ENCODE assay signal across 8 mouse cellular contexts in the genomic region with DNA sequence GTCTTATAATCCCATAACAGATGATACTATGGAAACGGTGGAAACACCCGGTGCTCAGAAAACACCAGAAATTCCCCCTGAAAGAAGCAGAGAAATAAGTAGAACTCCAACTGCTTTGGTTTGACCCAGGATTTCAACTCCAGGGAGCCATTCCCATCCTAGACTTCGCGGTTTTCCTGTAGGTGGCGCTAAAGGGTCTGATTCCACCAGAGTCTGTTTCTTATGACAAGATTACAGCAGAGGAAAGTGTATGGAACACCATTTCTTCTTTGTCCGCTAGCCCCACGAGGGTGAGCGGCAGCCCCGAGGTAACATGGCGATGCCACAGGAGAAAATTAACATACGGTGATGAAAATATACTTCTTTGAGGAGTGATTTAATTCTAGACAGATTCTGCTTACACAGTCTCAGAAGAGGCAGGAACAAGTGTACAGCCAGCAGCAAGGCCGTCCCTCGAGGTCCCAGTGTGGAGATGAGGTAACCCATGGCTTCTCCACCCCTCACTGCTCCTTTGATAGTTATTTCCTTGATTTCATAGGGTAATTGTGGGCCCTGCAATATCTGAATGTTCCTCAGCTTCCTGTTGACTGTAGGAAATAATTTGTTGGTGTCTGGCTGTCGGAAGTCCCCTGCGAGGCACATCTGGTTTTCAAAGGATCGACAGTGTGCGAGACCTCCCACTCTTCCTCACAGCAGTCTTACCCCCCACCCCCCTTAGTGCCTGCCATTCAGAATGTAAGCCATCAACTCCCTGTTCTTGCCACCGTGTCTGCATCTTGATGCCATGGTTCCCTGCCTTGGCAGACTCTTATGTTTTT. TPM values are rescaled to one million over a fixed set of nuclear protein-coding genes. Genes with fewer than 3 reads are reported as not detected.
DNase-seq lines count a peak whose midpoint lies in the region; ATAC-seq and TF ChIP-seq lines count a peak whose summit lies in the region.

No protein-coding gene starts in this region.

- no peaks in the 10 kb centered on the region for H3K36me3 ChIP-seq in G1E (replicated peaks)
- no peaks in the 10 kb centered on the region for H3K36me3 ChIP-seq in hindbrain, embryonic 10.5 days

- H3K9me3 ChIP-seq in G1E (replicated peaks) = no peaks in the 10 kb centered on the region
- no peaks in the 10 kb centered on the region for H3K9me3 ChIP-seq in hindbrain, embryonic 10.5 days

- peaks cover 7% of the 10 kb centered on the region for H3K4me1 ChIP-seq in G1E (ENCODE audit: insufficient read depth, low read depth, low read length)
- H3K4me1 ChIP-seq in hindbrain, embryonic 10.5 days (replicated peaks) = no peaks in the 10 kb centered on the region; the same call in 1 of the 2 replicates

- H3K27me3 ChIP-seq in G1E (ENCODE audit: insufficient read depth, low read length) = peaks cover 9% of the 10 kb centered on the region
- H3K27me3 ChIP-seq in hindbrain, embryonic 10.5 days (ENCODE audit: insufficient read depth, poor library complexity, severe bottlenecking) = peaks cover 12% of the 10 kb centered on the region; the same call in 1 of the 2 replicates

- peak overlapping the region; percentile 26; the same call in 1 of the 2 replicates for H3K27ac ChIP-seq in hindbrain, embryonic 10.5 days
- no peak overlapping the region for H3K27ac ChIP-seq in layer of hippocampus, adult 2 months

- H3K4me3 ChIP-seq in G1E (ENCODE audit: low read depth, low read length) = no peak overlapping the region
- no peak overlapping the region for H3K4me3 ChIP-seq in hindbrain, embryonic 10.5 days
- no peak overlapping the region for H3K4me3 ChIP-seq in layer of hippocampus, adult 2 months

- DNase-seq in G1E (ENCODE audit: low spot score) = peak; percentile 50
- DNase-seq in cerebellum, adult 11-12 months = peak; percentile 60
- peak; percentile 79 for DNase-seq in hindbrain, embryonic 10.5 days (ENCODE audit: low spot score)
- DNase-seq in layer of hippocampus, adult 2 months (ENCODE audit: low spot score in 2 of 2) = peak; percentile 76 to 87
- DNase-seq in lung, postnatal 14 days = peak; percentile 91
- peak; percentile 93 for DNase-seq in retina, embryonic 14.5 days (ENCODE audit: low spot score)
- DNase-seq in thymus, postnatal 4 days = peak; percentile 83

- ATAC-seq in G1E (ENCODE audit: extremely low read depth, insufficient number of reproducible peaks, low FRiP score, poor library complexity, severe bottlenecking) = peak; percentile 68
- peak; percentile 96 for ATAC-seq in frontal cortex, adult (ENCODE audit: low TSS enrichment)

- WGBS in hindbrain, embryonic 10.5 days = 33% methylated on average over 18 of the region's 18 CpGs

- TF ChIP-seq CTCF in G1E (IDR thresholded peaks at IDR 0.05; ENCODE audit: low read depth, low read length) = 0 out of 2 replicates have a peak, but pooled peaks have one; percentile 16
- peak; percentile 93 for TF ChIP-seq CTCF in layer of hippocampus, adult 2 months (conservative IDR thresholded peaks at IDR 0.05)

RNA-seq across cellular contexts. Expression of a gene that starts 23.1 kb away (rescaled TPM):
- total RNA-seq in G1E (2014; fragmentation: Nextera tagmentation) = 56.1 and 67.1 TPM in 2 replicates
- 20.2 and 26.0 TPM in 2 replicates for total RNA-seq in G1E (2017)
- 7.4 and 8.7 TPM in 2 replicates for polyA plus RNA-seq in G1E (2012)
- 3.0 and 3.2 TPM in 2 replicates for polyA plus RNA-seq in hindbrain, embryonic 10.5 days (2016; fragmentation: Nextera tagmentation; extraction: Ambion mirVana)
- total RNA-seq in layer of hippocampus, adult 2 months (2021) = 100 to 1,000 TPM; 138 to 144 TPM
